Comparison of ENCODE assay signal across 12 mouse cellular contexts in the genomic region with DNA sequence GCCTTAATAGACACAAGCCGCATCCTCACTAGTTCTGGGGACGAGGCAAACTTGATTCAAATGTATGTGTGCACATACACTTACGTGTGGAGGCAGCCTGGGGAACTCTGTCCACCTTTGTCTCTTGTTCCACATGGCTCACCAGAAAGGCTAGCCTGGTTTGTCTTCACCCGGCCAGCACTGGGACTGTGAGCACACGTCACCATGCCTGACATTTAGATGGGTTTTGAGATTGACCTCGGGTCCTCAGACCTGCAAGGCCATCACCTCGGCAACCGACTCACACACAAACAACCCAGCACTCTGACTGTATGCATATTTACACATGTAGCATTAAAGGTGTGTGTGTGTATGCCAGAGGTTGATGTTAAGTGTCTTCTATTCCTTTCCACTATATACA. TPM values are rescaled to one million over a fixed set of nuclear protein-coding genes. Genes with fewer than 3 reads are reported as not detected.
"Had no signal": no experiment of that assay in that cellular context is flagged by ENCODE, and none has a peak within 500 bp of the region (broad histone marks: within the 10 kb centered on the region; RNA-seq: fewer than 3 reads in every experiment).

No protein-coding gene starts in this region.

- ATAC-seq: midbrain, embryonic 13.5 days; midbrain, embryonic 15.5 days had no signal

- DNase-seq: lung, adult 18-20 months; lung, embryonic 14.5 days; lung, postnatal 10 days; lung, postnatal 36 days; right cerebral cortex, postnatal 14 days; thymus, adult 2 months; thymus, postnatal 25 days; thymus, postnatal 4 days had no signal

RNA-seq across cellular contexts. Expression of a gene that starts 8.8 kb away (rescaled TPM):
- total RNA-seq: monocyte, adult 5-6 weeks; neutrophil, adult 5-6 weeks had no signal
